Mouse (Mus musculus) midbrain, embryonic 12.5 days (tissue): ENCODE data around the gene Zfp1. TPM values are rescaled to one million over a fixed set of nuclear protein-coding genes. Genes with fewer than 3 reads are reported as not detected.

Experiments
- ATAC-seq: fragments of 200-750 bp; cut with Nextera tagmentation; 2 replicates; pipeline ENCODE4 v1.8.0; 2017; ENCODE audit warnings: low read depth, moderate TSS enrichment, moderate library complexity; ENCODE audit not compliant: low FRiP score
- H3K27ac ChIP-seq: fragments of 300-500 bp; sonication (generic); replicated peaks from 2 replicates; pipeline ENCODE4 v1.5.1; 2016; ENCODE audit warnings: mild to moderate bottlenecking
- H3K27me3 ChIP-seq: fragments of 300-500 bp; sonication (generic); 2 replicates; pipeline ENCODE4 v1.6.1; 2016; ENCODE audit warnings: mild to moderate bottlenecking
- H3K36me3 ChIP-seq: fragments of 300-500 bp; sonication (generic); 2 replicates; pipeline ENCODE4 v1.6.1; 2016
- H3K4me1 ChIP-seq: fragments of 300-500 bp; sonication (generic); 2 replicates; pipeline ENCODE4 v1.6.1; 2016
- H3K4me2 ChIP-seq: fragments of 300-500 bp; sonication (generic); replicated peaks from 2 replicates; pipeline ENCODE4 v1.6.1; 2016; ENCODE audit warnings: mild to moderate bottlenecking, moderate library complexity
- H3K4me3 ChIP-seq: fragments of 300-500 bp; sonication (generic); 2 replicates; pipeline ENCODE4 v1.5.1; 2016; ENCODE audit warnings: mild to moderate bottlenecking
- H3K9ac ChIP-seq: fragments of 300-500 bp; sonication (generic); replicated peaks from 2 replicates; pipeline ENCODE4 v1.6.1; 2016; ENCODE audit warnings: mild to moderate bottlenecking, moderate library complexity
- H3K9me3 ChIP-seq: fragments of 300-500 bp; sonication (generic); 2 replicates; pipeline ENCODE4 v1.6.1; 2016; ENCODE audit warnings: mild to moderate bottlenecking
- WGBS: fragments of 180-500 bp; shearing (Covaris S2); methylation state at CpG from one replicate; pipeline ENCODE4 v1.1.7; 2016; 5-methylcytosine and 5-hydroxymethylcytosine counted together
- polyA plus RNA-seq: library from polyadenylated mRNA; unstranded; fragments of >200 nt; fragmentation: Nextera tagmentation; extraction: Ambion mirVana; gene quantifications from 2 replicates; pipeline ENCODE4 v1.2.1, GENCODE M21; 2016

Gene Zfp1
- 24.3 and 25.5 TPM in 2 replicates for polyA plus RNA-seq

GRCm38 (mm10) chr8:111643264-111644141, at the start of gene Zfp1:
Gene Zfp1 (plus strand): TSS chr8:111643401.
- WGBS: under 1% methylated on average over 68 of the region's 75 CpGs
- H3K9me3 ChIP-seq: no peaks in the 10 kb centered on the region
- H3K27me3 ChIP-seq: no peaks in the 10 kb centered on the region

GRCm38 (mm10) chr8:111594044-111594840, 49.0 kb upstream of the Zfp1 start:
- H3K4me1 ChIP-seq: peaks cover 42% of the 10 kb centered on the region

More at GRCm38 (mm10) chr8:111643264-111644141, at the start of gene Zfp1:
- ATAC-seq: peak; percentile 98
- Histone ChIP-seq H3K4me3 (peak within 1 kb of the TSS; percentile 88), H3K36me3 (no peaks in the 10 kb centered on the region), H3K4me1 (peaks cover 5% of the 10 kb centered on the region), H3K9ac (peak within 1 kb of the TSS; percentile 88), H3K4me2 (peak within 1 kb of the TSS; percentile 60), H3K27ac (peak within 1 kb of the TSS; percentile 92)

GRCm38 (mm10) chr8:111594951-111595350, 48.2 kb upstream of the Zfp1 start:
- Histone ChIP-seq H3K4me1 (peaks cover 44% of the 10 kb centered on the region), H3K4me2 (no peak overlapping the region)
- 89% methylated on average over 2 of the region's 2 CpGs for WGBS

More at GRCm38 (mm10) chr8:111594044-111594840, 49.0 kb upstream of the Zfp1 start:
- H3K27me3 ChIP-seq: no peaks in the 10 kb centered on the region
- no peaks in the 10 kb centered on the region for H3K9me3 ChIP-seq
- 86% methylated on average over 3 of the region's 3 CpGs for WGBS
- no peak overlapping the region for H3K9ac ChIP-seq
- no peak overlapping the region for H3K27ac ChIP-seq
- ATAC-seq: no peak
- no peak overlapping the region for H3K4me3 ChIP-seq
- no peak overlapping the region for H3K4me2 ChIP-seq
- no peaks in the 10 kb centered on the region for H3K36me3 ChIP-seq

GRCm38 (mm10) chr8:111595712-111596484, 47.3 kb upstream of the Zfp1 start:
- Histone ChIP-seq H3K4me3 (no peak overlapping the region), H3K9me3 (no peaks in the 10 kb centered on the region), H3K4me2 (no peak overlapping the region), H3K36me3 (no peaks in the 10 kb centered on the region), H3K4me1 (peaks cover 44% of the 10 kb centered on the region), H3K27ac (no peak overlapping the region), H3K9ac (no peak overlapping the region), H3K27me3 (no peaks in the 10 kb centered on the region)
- ATAC-seq: no peak
- WGBS: 86% methylated on average over 15 of the region's 15 CpGs

More at GRCm38 (mm10) chr8:111594951-111595350, 48.2 kb upstream of the Zfp1 start:
- Histone ChIP-seq H3K4me3 (no peak overlapping the region), H3K36me3 (no peaks in the 10 kb centered on the region), H3K27ac (no peak overlapping the region), H3K9ac (no peak overlapping the region), H3K9me3 (no peaks in the 10 kb centered on the region), H3K27me3 (no peaks in the 10 kb centered on the region)
- no peak for ATAC-seq

GRCm38 (mm10) chr8:111596485-111596821, 46.7 kb upstream of the Zfp1 start:
- ATAC-seq: no peak
- H3K9me3 ChIP-seq: no peaks in the 10 kb centered on the region
- H3K4me1 ChIP-seq: peaks cover 44% of the 10 kb centered on the region
- H3K4me2 ChIP-seq: no peak overlapping the region
- 66% methylated on average over 3 of the region's 3 CpGs for WGBS
- H3K9ac ChIP-seq: no peak overlapping the region
- H3K27ac ChIP-seq: 0 out of 2 replicates have a peak overlapping the region, but pooled peaks have one; percentile 10
- H3K36me3 ChIP-seq: no peaks in the 10 kb centered on the region
- H3K27me3 ChIP-seq: no peaks in the 10 kb centered on the region
- no peak overlapping the region for H3K4me3 ChIP-seq

GRCm38 (mm10) chr8:111597310-111597709, 45.9 kb upstream of the Zfp1 start:
- Histone ChIP-seq H3K4me3 (no peak overlapping the region), H3K36me3 (no peaks in the 10 kb centered on the region), H3K4me2 (no peak overlapping the region), H3K9ac (no peak overlapping the region), H3K4me1 (peaks cover 41% of the 10 kb centered on the region), H3K27ac (no peak overlapping the region), H3K9me3 (no peaks in the 10 kb centered on the region), H3K27me3 (no peaks in the 10 kb centered on the region)
- WGBS: 76% methylated on average over 1 of the region's 1 CpGs
- no peak for ATAC-seq

- Histone ChIP-seq H3K9me3 (no peaks in the 10 kb centered on the region), H3K4me2 (no peak overlapping the region)
- WGBS: 84% methylated on average over 9 of the region's 9 CpGs
Observed at GRCm38 (mm10) chr8:111599707-111600444, 43.3 kb upstream of the Zfp1 start.

GRCm38 (mm10) chr8:111602050-111602449, 41.2 kb upstream of the Zfp1 start:
- Histone ChIP-seq H3K4me1 (0 out of 2 replicates have a peak, but pooled peaks cover 10% of the 10 kb centered on the region), H3K9ac (no peak overlapping the region), H3K9me3 (no peaks in the 10 kb centered on the region), H3K27ac (no peak overlapping the region), H3K27me3 (no peaks in the 10 kb centered on the region), H3K4me3 (no peak overlapping the region), H3K4me2 (no peak overlapping the region), H3K36me3 (no peaks in the 10 kb centered on the region)
- ATAC-seq: no peak
- 94% methylated on average over 4 of the region's 4 CpGs for WGBS

More at GRCm38 (mm10) chr8:111599707-111600444, 43.3 kb upstream of the Zfp1 start:
- Histone ChIP-seq H3K4me3 (no peak overlapping the region), H3K4me1 (peaks cover 26% of the 10 kb centered on the region), H3K27me3 (no peaks in the 10 kb centered on the region), H3K36me3 (no peaks in the 10 kb centered on the region), H3K9ac (no peak overlapping the region), H3K27ac (no peak overlapping the region)
- ATAC-seq: no peak

GRCm38 (mm10) chr8:111604986-111605385, 38.2 kb upstream of the Zfp1 start:
- Histone ChIP-seq H3K9ac (no peak overlapping the region), H3K4me1 (no peaks in the 10 kb centered on the region), H3K27ac (no peak overlapping the region), H3K4me3 (no peak overlapping the region), H3K36me3 (peaks cover 10% of the 10 kb centered on the region; the same call in 1 of the 2 replicates), H3K27me3 (no peaks in the 10 kb centered on the region), H3K4me2 (no peak overlapping the region), H3K9me3 (no peaks in the 10 kb centered on the region)
- WGBS: 91% methylated on average over 2 of the region's 2 CpGs
- no peak for ATAC-seq

GRCm38 (mm10) chr8:111606961-111607360, 36.2 kb upstream of the Zfp1 start:
- ATAC-seq: no peak
- Histone ChIP-seq H3K4me2 (no peak overlapping the region), H3K4me1 (no peaks in the 10 kb centered on the region), H3K9me3 (no peaks in the 10 kb centered on the region), H3K27me3 (no peaks in the 10 kb centered on the region), H3K27ac (no peak overlapping the region), H3K36me3 (peaks cover 23% of the 10 kb centered on the region; the same call in 1 of the 2 replicates), H3K4me3 (no peak overlapping the region), H3K9ac (no peak overlapping the region)
- WGBS: 91% methylated on average over 9 of the region's 9 CpGs

- 95% methylated on average over 7 of the region's 7 CpGs for WGBS
- peaks cover 27% of the 10 kb centered on the region for H3K36me3 ChIP-seq
- no peak overlapping the region for H3K4me3 ChIP-seq
- H3K4me1 ChIP-seq: no peaks in the 10 kb centered on the region
- no peaks in the 10 kb centered on the region for H3K9me3 ChIP-seq
- H3K27ac ChIP-seq: no peak overlapping the region
- no peak overlapping the region for H3K4me2 ChIP-seq
- H3K27me3 ChIP-seq: no peaks in the 10 kb centered on the region
- no peak for ATAC-seq
- no peak overlapping the region for H3K9ac ChIP-seq
Observed at GRCm38 (mm10) chr8:111607414-111607813, 35.8 kb upstream of the Zfp1 start.
